Mouse (Mus musculus) kidney, adult 2 months (tissue): Measurements from ENCODE around the gene Ikbke.

ENCODE experiments used
- CTCF ChIP-seq: fragments of 200-500 bp; conservative IDR thresholded peaks from 2 replicates; pipeline ENCODE4 v1.5.1; 2011; ENCODE audit warnings: low read depth, mild to moderate bottlenecking, control low read depth, low read length, moderate library complexity, mixed read lengths; ENCODE audit not compliant: insufficient read depth, insufficient read length
- POLR2A ChIP-seq: fragments of 200-500 bp; IDR thresholded peaks from one replicate; pipeline ENCODE4 v1.6.1; 2011; ENCODE audit warnings: low read depth, low read length, control low read depth

DNA sequence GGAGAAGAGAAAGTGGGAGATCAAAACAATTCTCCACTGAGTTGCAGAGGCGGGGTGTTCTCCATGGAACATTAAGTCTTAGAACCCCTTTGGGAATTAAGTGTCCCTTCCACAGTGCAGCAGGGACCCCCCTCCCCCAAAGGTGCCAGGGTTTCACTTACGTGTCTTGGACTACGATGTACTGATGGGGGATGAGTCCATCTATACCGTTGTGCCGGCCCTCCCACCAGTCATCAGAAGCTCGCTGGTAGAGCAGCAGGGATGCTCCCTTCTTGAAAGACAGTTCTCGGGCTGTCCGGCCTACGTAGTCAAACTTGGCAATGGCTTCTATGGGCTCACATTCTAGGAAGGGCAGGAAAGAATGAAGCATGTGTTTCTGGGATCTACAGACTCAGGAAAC is 18.8 kb upstream of the Ikbke start:
- no peak for TF ChIP-seq POLR2A
- TF ChIP-seq CTCF = no peak
